Mouse (Mus musculus) liver, adult 2 months (tissue): Measurements from ENCODE around the gene Cdhr3. TPM values are rescaled to one million over a fixed set of nuclear protein-coding genes. Genes with fewer than 3 reads are reported as not detected.

Experiments
- DNase-seq: peaks from one replicate; pipeline ENCODE4 v3.0.0-alpha.2; 2011; ENCODE audit warnings: low read depth, low spot score; ENCODE audit errors: extremely low read depth
- H3K27ac ChIP-seq: fragments of 200-500 bp; replicated peaks from 2 replicates; pipeline ENCODE4 v1.5.1; 2012; ENCODE audit warnings: low read depth, mild to moderate bottlenecking, control low read depth, inconsistent platforms, low read length; ENCODE audit not compliant: insufficient read depth
- H3K27me3 ChIP-seq: fragments of 200-500 bp; 2 replicates; pipeline ENCODE4 v1.6.1; 2012; ENCODE audit warnings: mild to moderate bottlenecking, moderate library complexity, low read length, inconsistent platforms; ENCODE audit not compliant: control insufficient read depth, insufficient read depth
- H3K36me3 ChIP-seq: fragments of 200-500 bp; 2 replicates; pipeline ENCODE4 v1.6.1; 2012; ENCODE audit warnings: low read length, inconsistent platforms; ENCODE audit not compliant: control insufficient read depth, insufficient read depth
- H3K4me1 ChIP-seq: fragments of 200-500 bp; 2 replicates; pipeline ENCODE4 v1.6.1; 2011; ENCODE audit warnings: low read length; ENCODE audit not compliant: control insufficient read depth, insufficient read depth
- H3K4me3 ChIP-seq: fragments of 200-500 bp; 2 replicates; pipeline ENCODE4 v1.5.1; 2011; ENCODE audit warnings: low read depth, mild to moderate bottlenecking, control low read depth, low read length, moderate library complexity; ENCODE audit not compliant: insufficient read depth
- H3K79me2 ChIP-seq: fragments of 200-500 bp; 2 replicates; pipeline ENCODE4 v1.6.1; 2012; ENCODE audit warnings: inconsistent platforms, mild to moderate bottlenecking, low read length, moderate library complexity; ENCODE audit not compliant: control insufficient read depth, insufficient read depth
- H3K9ac ChIP-seq: fragments of 200-500 bp; 2 replicates; pipeline ENCODE4 v1.6.1; 2012; ENCODE audit warnings: low read depth, mild to moderate bottlenecking, control low read depth, inconsistent platforms, low read length
- CTCF ChIP-seq: fragments of 200-500 bp; IDR thresholded peaks from 2 replicates; pipeline ENCODE4 v1.5.1; 2011; ENCODE audit warnings: low read depth, low read length, control low read depth
- POLR2A ChIP-seq: fragments of 200-500 bp; IDR thresholded peaks from 2 replicates; pipeline ENCODE4 v1.6.1; 2011; ENCODE audit warnings: low read length, control low read depth; ENCODE audit not compliant: insufficient read depth; ENCODE audit errors: extremely low read depth
- WGBS: fragments of 180-500 bp; shearing (Covaris S2); methylation state at CpG from one replicate; pipeline ENCODE4 v1.1.7; 2018; 5-methylcytosine and 5-hydroxymethylcytosine counted together
- polyA plus RNA-seq: library from polyadenylated mRNA; depleted of rRNA; stranded (reverse); fragments of >200 nt; gene quantifications from 2 replicates; pipeline ENCODE4 v1.2.3, GENCODE M21; 2012
- total RNA-seq: library from RNA; depleted of rRNA; stranded (reverse); fragments of >200 nt; gene quantifications from 2 replicates; pipeline ENCODE4 v1.2.3, GENCODE M21; 2014

The Cdhr3 gene
- total and polyA plus RNA-seq, 2 experiments = not detected

DNA sequence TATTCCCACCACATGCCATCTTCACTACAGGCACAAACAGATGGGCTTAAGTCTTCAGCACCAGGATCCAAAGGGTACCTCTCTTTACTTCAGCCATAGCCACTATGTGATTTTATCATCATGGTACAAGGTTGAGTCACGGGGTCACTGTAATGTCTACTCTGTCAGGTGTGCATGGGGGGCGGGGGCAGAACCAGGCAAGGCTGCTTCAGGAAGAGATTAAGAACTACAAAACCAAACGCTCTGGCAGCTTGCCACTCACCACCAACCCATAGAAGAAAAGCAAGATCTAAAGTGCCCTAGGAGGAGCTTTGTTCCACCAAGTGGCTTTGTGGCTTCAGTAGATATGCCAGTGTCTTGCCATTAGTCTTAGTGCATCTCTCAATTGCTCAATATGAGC, 44.3 kb downstream of the Cdhr3 start:
- WGBS = 82% methylated on average over 3 of the region's 3 CpGs
- DNase-seq = no peak
- Histone ChIP-seq H3K27ac (no peak overlapping the region), H3K9ac (no peak overlapping the region), H3K4me1 (no peaks in the 10 kb centered on the region), H3K4me3 (no peak overlapping the region), H3K36me3 (no peaks in the 10 kb centered on the region), H3K79me2 (no peaks in the 10 kb centered on the region), H3K27me3 (no peaks in the 10 kb centered on the region)
- TF ChIP-seq POLR2A (no peak), CTCF (no peak)

DNA sequence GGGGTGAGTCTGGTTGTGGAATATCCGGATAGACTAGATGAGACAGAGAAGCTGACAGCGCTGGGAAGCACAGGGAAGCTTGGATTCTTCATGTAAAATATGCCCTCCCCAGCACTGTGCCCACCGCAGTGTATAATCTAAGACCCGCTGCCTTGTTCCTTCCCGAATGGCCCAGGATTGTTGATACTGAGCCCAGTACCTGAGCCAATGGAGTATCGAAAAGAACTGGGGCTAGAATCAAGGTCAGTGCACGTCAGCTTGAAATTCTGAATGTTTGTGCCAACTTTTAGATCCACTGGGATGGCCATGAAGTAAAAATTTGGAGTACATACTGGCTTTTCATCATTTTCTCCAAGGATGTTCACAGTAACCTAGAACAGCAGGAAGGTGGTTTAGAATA, 46.2 kb downstream of the Cdhr3 start:
- Histone ChIP-seq H3K36me3 (no peaks in the 10 kb centered on the region), H3K4me1 (no peaks in the 10 kb centered on the region), H3K27ac (no peak overlapping the region), H3K27me3 (no peaks in the 10 kb centered on the region), H3K79me2 (no peaks in the 10 kb centered on the region), H3K9ac (no peak overlapping the region), H3K4me3 (no peak overlapping the region)
- TF ChIP-seq CTCF = no peak
- TF ChIP-seq POLR2A = no peak
- peak; percentile 9 for DNase-seq
- WGBS = 74% methylated on average over 7 of the region's 7 CpGs

DNA sequence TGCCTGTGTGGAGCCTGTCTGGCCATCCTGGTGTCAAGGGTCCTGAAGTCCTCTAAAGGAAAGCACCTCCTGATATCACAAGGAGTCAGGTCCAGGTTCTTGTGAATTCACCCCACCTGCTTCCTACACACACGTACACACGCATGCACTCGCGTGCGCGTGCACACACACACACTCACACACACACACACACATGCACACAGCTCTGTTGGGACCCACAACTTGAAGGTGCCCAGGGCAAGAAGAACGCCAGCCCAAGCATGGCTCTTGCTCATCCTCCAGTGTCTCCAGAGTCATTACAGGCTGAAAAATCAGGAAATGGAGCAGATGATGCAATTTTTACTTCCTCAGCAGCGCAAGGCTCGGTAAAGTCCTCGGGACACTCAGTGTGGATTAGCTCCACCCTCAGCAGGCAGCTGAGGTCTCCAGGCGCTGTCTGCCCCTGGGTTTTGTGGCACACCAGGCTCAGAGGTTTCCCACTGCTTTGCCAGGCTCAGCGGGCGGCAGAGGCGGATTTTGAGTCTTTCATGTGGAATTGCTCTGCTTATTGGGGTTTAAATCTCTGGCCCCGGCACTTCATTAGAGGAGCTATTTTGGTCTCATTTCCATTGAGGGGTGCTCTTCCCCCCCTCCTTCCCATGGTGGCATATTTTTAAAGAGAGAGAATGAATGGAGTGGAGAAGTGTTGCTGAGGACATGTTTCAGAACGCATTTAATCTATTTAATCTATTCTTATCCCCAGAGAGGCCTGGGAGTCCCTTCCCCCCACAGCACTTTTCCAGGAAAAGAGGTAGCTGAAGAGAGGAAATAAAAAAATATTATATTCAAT, 46.9 kb downstream of the Cdhr3 start:
- H3K9ac ChIP-seq = no peak overlapping the region

DNA sequence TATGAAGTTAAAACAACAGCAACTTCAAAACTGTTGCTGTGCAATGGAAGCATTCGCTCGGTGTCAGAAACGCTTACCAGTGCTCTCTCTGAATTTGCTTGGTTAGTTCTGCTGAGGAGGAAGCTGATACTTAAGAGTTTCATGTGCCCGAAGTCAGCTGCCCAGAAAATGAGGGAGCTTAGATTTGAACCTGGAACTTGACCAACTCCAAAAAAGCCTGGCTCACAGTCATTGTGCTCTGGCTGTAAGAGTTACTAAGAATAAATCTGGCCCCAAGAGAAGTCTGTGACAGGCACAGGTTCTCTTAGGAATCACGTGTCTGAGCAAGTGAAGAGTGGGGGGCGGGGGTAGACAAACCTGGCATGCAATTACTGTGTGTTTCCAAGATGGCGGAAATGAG, 51.2 kb downstream of the Cdhr3 start:
- TF ChIP-seq CTCF (no peak), POLR2A (no peak)

More for the DNA sequence above, 46.9 kb downstream of the Cdhr3 start:
- H3K4me1 ChIP-seq = no peaks in the 10 kb centered on the region
- no peak overlapping the region for H3K4me3 ChIP-seq
- TF ChIP-seq POLR2A (no peak), CTCF (no peak)
- no peak overlapping the region for H3K27ac ChIP-seq
- 68% methylated on average over 16 of the region's 16 CpGs for WGBS
- no peaks in the 10 kb centered on the region for H3K36me3 ChIP-seq
- no peaks in the 10 kb centered on the region for H3K27me3 ChIP-seq
- DNase-seq = peak; percentile 19
- H3K79me2 ChIP-seq = no peaks in the 10 kb centered on the region

DNA sequence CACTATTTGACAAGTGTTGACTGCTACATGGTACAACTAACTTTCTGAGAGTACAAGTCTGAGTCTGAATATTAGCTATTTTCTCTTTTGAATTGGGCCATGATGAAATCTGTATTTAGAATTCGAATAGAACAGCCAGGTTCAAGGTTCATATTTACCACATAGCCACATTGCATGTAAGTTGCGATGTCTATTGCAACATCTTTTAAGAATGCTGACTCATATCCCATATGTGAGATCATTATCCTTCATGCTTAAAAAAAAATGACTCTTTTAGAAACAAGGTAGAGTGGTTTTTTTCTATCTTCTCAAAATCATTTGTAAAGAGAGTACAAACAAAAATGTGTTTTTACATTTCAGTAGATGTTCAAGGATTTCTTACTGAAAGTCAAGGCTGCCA, 51.9 kb downstream of the Cdhr3 start:
- Histone ChIP-seq H3K36me3 (no peaks in the 10 kb centered on the region), H3K4me1 (peaks cover 5% of the 10 kb centered on the region; the same call in 1 of the 2 replicates), H3K27ac (no peak overlapping the region), H3K79me2 (no peaks in the 10 kb centered on the region), H3K9ac (no peak overlapping the region), H3K27me3 (no peaks in the 10 kb centered on the region), H3K4me3 (no peak overlapping the region)
- peak; percentile 72 for DNase-seq
- WGBS = 14% methylated on average over 2 of the region's 2 CpGs
- TF ChIP-seq CTCF (no peak), POLR2A (no peak)

More for the DNA sequence above, 51.2 kb downstream of the Cdhr3 start:
- Histone ChIP-seq H3K9ac (no peak overlapping the region), H3K4me3 (no peak overlapping the region), H3K4me1 (peaks cover 5% of the 10 kb centered on the region; the same call in 1 of the 2 replicates), H3K79me2 (no peaks in the 10 kb centered on the region), H3K27ac (no peak overlapping the region), H3K36me3 (no peaks in the 10 kb centered on the region), H3K27me3 (no peaks in the 10 kb centered on the region)
- no peak for DNase-seq
- WGBS = 92% methylated on average over 7 of the region's 7 CpGs

DNA sequence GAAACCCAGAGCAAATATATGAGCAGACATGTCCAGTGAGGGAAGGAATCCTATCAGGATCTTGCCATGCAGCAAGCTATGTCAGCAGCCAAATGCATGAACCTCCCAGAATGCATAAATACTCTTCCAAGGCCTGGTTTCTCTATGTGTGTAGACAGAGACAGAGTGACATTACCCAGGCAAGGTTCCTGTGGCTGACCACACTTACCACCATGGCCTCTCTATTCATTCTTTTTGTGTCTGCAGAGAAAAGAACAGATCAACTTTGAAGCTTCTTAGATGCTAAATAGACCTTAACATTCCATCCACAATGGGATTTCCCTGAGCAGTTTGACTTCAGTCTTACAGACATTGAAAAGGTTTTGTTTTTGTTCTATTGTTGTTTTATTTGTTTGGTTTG, 54.0 kb downstream of the Cdhr3 start:
- Histone ChIP-seq H3K27me3 (no peaks in the 10 kb centered on the region), H3K4me1 (peaks cover 5% of the 10 kb centered on the region; the same call in 1 of the 2 replicates), H3K79me2 (no peaks in the 10 kb centered on the region), H3K36me3 (no peaks in the 10 kb centered on the region), H3K27ac (no peak overlapping the region), H3K4me3 (no peak overlapping the region), H3K9ac (no peak overlapping the region)
- DNase-seq = no peak
- no peak for TF ChIP-seq CTCF
- TF ChIP-seq POLR2A = no peak
